In the genomic region with DNA sequence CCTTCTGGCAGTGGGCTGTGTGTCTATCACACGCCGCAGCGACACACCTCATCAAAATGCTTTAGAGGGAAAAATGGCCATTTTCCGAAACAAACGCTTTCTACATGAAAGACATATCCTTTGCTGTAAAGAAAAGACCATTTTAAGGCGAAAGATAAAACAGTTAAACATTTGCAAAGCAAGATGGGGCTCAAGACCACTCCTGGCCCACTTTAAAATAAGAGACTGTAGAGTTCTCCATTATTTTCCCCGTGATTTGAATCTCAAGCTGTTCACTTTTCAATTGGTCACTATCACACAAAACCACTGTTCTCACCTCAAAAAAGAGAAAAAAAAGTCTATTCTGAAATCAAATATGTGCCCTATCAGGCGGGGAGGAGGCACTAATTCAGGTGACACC, we compare ENCODE assay signal across 8 mouse cellular contexts. TPM values are rescaled to one million over a fixed set of nuclear protein-coding genes. Genes with fewer than 3 reads are reported as not detected.
DNase-seq lines count a peak whose midpoint lies in the region; ATAC-seq and TF ChIP-seq lines count a peak whose summit lies in the region.

No protein-coding gene starts in this region.

- H3K79me2 ChIP-seq in myocyte (ENCODE audit: control insufficient read depth, insufficient read depth), result peaks cover 36% of the 10 kb centered on the region

- no peaks in the 10 kb centered on the region for H3K27me3 ChIP-seq in kidney, postnatal 0 days (ENCODE audit: insufficient read depth, low read length)
- H3K27me3 ChIP-seq in embryonic facial prominence, embryonic 12.5 days, result no peaks in the 10 kb centered on the region
- H3K27me3 ChIP-seq in intestine, embryonic 14.5 days (replicated peaks; ENCODE audit: control insufficient read depth, insufficient read depth, low read length), result no peaks in the 10 kb centered on the region
- H3K27me3 ChIP-seq in myocyte (ENCODE audit: control insufficient read depth, insufficient read depth, insufficient read length), result no peaks in the 10 kb centered on the region

- ATAC-seq in kidney, postnatal 0 days (replicated peaks; ENCODE audit: low FRiP score, low read depth), result no peak; the same call in 1 of the 2 replicates
- ATAC-seq in embryonic facial prominence, embryonic 12.5 days (ENCODE audit: insufficient number of reproducible peaks, insufficient read depth, low FRiP score, low TSS enrichment), result no peak
- ATAC-seq in intestine, embryonic 14.5 days (replicated peaks; ENCODE audit: low FRiP score, low TSS enrichment, low read depth), result no peak

- no peak for DNase-seq in kidney, postnatal 0 days (ENCODE audit: low spot score)
- DNase-seq in kidney, adult 11 months, result no peak
- DNase-seq in intestine, embryonic 14.5 days (ENCODE audit: low spot score), result no peak
- no peak for DNase-seq in natural killer cell, adult 2 months (ENCODE audit: low spot score in 2 of 2)
- DNase-seq in gastrocnemius, postnatal 14 days, result no peak
- no peak for DNase-seq in layer of hippocampus, adult 9-10 months (ENCODE audit: low spot score)

- WGBS in kidney, postnatal 0 days, result 11% methylated on average over 8 of the region's 8 CpGs
- 11% methylated on average over 8 of the region's 8 CpGs for WGBS in embryonic facial prominence, embryonic 12.5 days
- 11% methylated on average over 8 of the region's 8 CpGs for WGBS in intestine, embryonic 14.5 days

- H3K36me3 ChIP-seq in kidney, postnatal 0 days (ENCODE audit: insufficient read depth, low read length), result 0 out of 2 replicates have a peak, but pooled peaks cover 3% of the 10 kb centered on the region
- peaks cover 6% of the 10 kb centered on the region; the same call in 1 of the 2 replicates for H3K36me3 ChIP-seq in embryonic facial prominence, embryonic 12.5 days
- peaks cover 14% of the 10 kb centered on the region for H3K36me3 ChIP-seq in intestine, embryonic 14.5 days (ENCODE audit: control insufficient read depth, insufficient read depth, low read length)
- peaks cover 16% of the 10 kb centered on the region for H3K36me3 ChIP-seq in myocyte (ENCODE audit: control insufficient read depth, insufficient read depth)

- H3K4me3 ChIP-seq in kidney, postnatal 0 days (replicated peaks; ENCODE audit: low read depth, low read length), result peak overlapping the region; percentile 98
- peak overlapping the region; percentile 96 for H3K4me3 ChIP-seq in embryonic facial prominence, embryonic 12.5 days
- peak overlapping the region; percentile 95 for H3K4me3 ChIP-seq in intestine, embryonic 14.5 days (ENCODE audit: low read depth, low read length)
- peak overlapping the region; percentile 53 for H3K4me3 ChIP-seq in myocyte

- H3ac ChIP-seq in myocyte (ENCODE audit: control insufficient read depth, insufficient read length), result peak overlapping the region; percentile 83

- intact Hi-C loops in gastrocnemius, postnatal 14 days (cut with DNase I; ENCODE audit: low total_unique reads), result no loop called here

- H3K27ac ChIP-seq in kidney, postnatal 0 days, result 0 out of 2 replicates have a peak overlapping the region, but pooled peaks have one; percentile 47
- H3K27ac ChIP-seq in embryonic facial prominence, embryonic 12.5 days, result no peak overlapping the region
- H3K27ac ChIP-seq in intestine, embryonic 14.5 days (ENCODE audit: low read depth), result no peak overlapping the region

- TF ChIP-seq CTCF in kidney, postnatal 0 days (IDR thresholded peaks at IDR 0.05; ENCODE audit: low read depth), result no peak

- H3K4me2 ChIP-seq in kidney, postnatal 0 days (ENCODE audit: low read length), result peak overlapping the region; percentile 52
- peak overlapping the region; percentile 71 for H3K4me2 ChIP-seq in embryonic facial prominence, embryonic 12.5 days (replicated peaks)
- peak overlapping the region; percentile 45 for H3K4me2 ChIP-seq in intestine, embryonic 14.5 days (ENCODE audit: low read length)
- peak overlapping the region; percentile 66 for H3K4me2 ChIP-seq in myocyte (ENCODE audit: low read depth)

- 0 out of 2 replicates have a peak, but pooled peaks cover 6% of the 10 kb centered on the region for H3K4me1 ChIP-seq in kidney, postnatal 0 days (replicated peaks; ENCODE audit: insufficient read depth, low read length)
- peaks cover 9% of the 10 kb centered on the region for H3K4me1 ChIP-seq in embryonic facial prominence, embryonic 12.5 days
- H3K4me1 ChIP-seq in intestine, embryonic 14.5 days (replicated peaks; ENCODE audit: control insufficient read depth, insufficient read depth, low read length), result peaks cover 12% of the 10 kb centered on the region

- no peak overlapping the region for H3K9ac ChIP-seq in kidney, postnatal 0 days (ENCODE audit: low read depth, low read length)
- peak overlapping the region; percentile 85 for H3K9ac ChIP-seq in embryonic facial prominence, embryonic 12.5 days
- peak overlapping the region; percentile 40; the same call in 1 of the 2 replicates for H3K9ac ChIP-seq in intestine, embryonic 14.5 days (ENCODE audit: low read length)

- H3K9me3 ChIP-seq in kidney, postnatal 0 days (replicated peaks; ENCODE audit: low read length), result no peaks in the 10 kb centered on the region
- H3K9me3 ChIP-seq in embryonic facial prominence, embryonic 12.5 days, result no peaks in the 10 kb centered on the region
- H3K9me3 ChIP-seq in intestine, embryonic 14.5 days (ENCODE audit: control insufficient read depth, low read length), result no peaks in the 10 kb centered on the region

- no peak for TF ChIP-seq POLR2A in myocyte (IDR thresholded peaks at IDR 0.05; ENCODE audit: insufficient read length, low read depth)

TF ChIP-seq in myocyte, 11 proteins besides CTCF, POLR2A, EP300 and RAD21:
- TF ChIP-seq MAX (IDR thresholded peaks at IDR 0.05; ENCODE audit: low read depth) (no peak), TCF3 (IDR thresholded peaks at IDR 0.05; ENCODE audit: insufficient read length, low read depth) (no peak), CEBPB (IDR thresholded peaks at IDR 0.05; ENCODE audit: insufficient read depth, poor library complexity, severe bottlenecking) (no peak), USF1 (IDR thresholded peaks at IDR 0.05; ENCODE audit: low read depth) (no peak), MYOD1 (IDR thresholded peaks at IDR 0.05; ENCODE audit: control insufficient read depth in 1 of 3, insufficient read length in 2 of 3, low read depth in 2 of 3) (no peak), MYOG (IDR thresholded peaks at IDR 0.05; ENCODE audit: control insufficient read depth in 1 of 3, insufficient read depth in 1 of 3, insufficient read length in 2 of 3, low read depth in 2 of 3) (no peak), E2F4 (IDR thresholded peaks at IDR 0.05; ENCODE audit: insufficient read depth) (no peak), POLR2AphosphoS2 (IDR thresholded peaks at IDR 0.05; ENCODE audit: insufficient read length, low read depth) (no peak), REST (IDR thresholded peaks at IDR 0.05; ENCODE audit: insufficient read depth, insufficient read length) (no peak)

RNA-seq across cellular contexts. Expression of a gene that starts 0.4 kb away (rescaled TPM):
- polyA plus RNA-seq in kidney, postnatal 0 days (2015; fragmentation: Nextera tagmentation; extraction: Ambion mirVana), result 104 and 109 TPM in 2 replicates
- polyA plus RNA-seq in embryonic facial prominence, embryonic 12.5 days (2016; fragmentation: Nextera tagmentation; extraction: Ambion mirVana), result 67.7 and 68.0 TPM in 2 replicates
- polyA plus RNA-seq in intestine, embryonic 14.5 days (2014; fragmentation: Nextera tagmentation; extraction: Ambion mirVana), result 97.9 and 101 TPM in 2 replicates
- 28.6 TPM for polyA plus RNA-seq in myocyte (2012; fragmentation: generic; extraction: Trizol)
- total RNA-seq in gastrocnemius, postnatal 14 days (2021), result 10 to 100 TPM; 15.9 to 17.0 TPM

RNA-seq across cellular contexts. Expression of a gene that starts 38.9 kb away (rescaled TPM):
- polyA plus RNA-seq in kidney, postnatal 0 days (2015; fragmentation: Nextera tagmentation; extraction: Ambion mirVana), result 24.3 and 25.0 TPM in 2 replicates
- 2.5 and 3.2 TPM in 2 replicates for polyA plus RNA-seq in embryonic facial prominence, embryonic 12.5 days (2016; fragmentation: Nextera tagmentation; extraction: Ambion mirVana)
- polyA plus RNA-seq in intestine, embryonic 14.5 days (2014; fragmentation: Nextera tagmentation; extraction: Ambion mirVana), result 2.5 and 3.1 TPM in 2 replicates
- polyA plus RNA-seq in myocyte (2012; fragmentation: generic; extraction: Trizol), result 0.37 TPM
- total RNA-seq in gastrocnemius, postnatal 14 days (2021), result 10 to 100 TPM; 26.8 to 30.0 TPM

RNA-seq across cellular contexts. Expression of a gene that starts 46.6 kb away (rescaled TPM):
- polyA plus RNA-seq in kidney, postnatal 0 days (2015; fragmentation: Nextera tagmentation; extraction: Ambion mirVana), result 14.3 and 14.9 TPM in 2 replicates
- polyA plus RNA-seq in embryonic facial prominence, embryonic 12.5 days (2016; fragmentation: Nextera tagmentation; extraction: Ambion mirVana), result 3.8 and 4.5 TPM in 2 replicates
- polyA plus RNA-seq in intestine, embryonic 14.5 days (2014; fragmentation: Nextera tagmentation; extraction: Ambion mirVana), result 8.9 and 9.2 TPM in 2 replicates
- 7.0 TPM for polyA plus RNA-seq in myocyte (2012; fragmentation: generic; extraction: Trizol)
- 1 to 10 TPM; 2.9 to 3.7 TPM for total RNA-seq in gastrocnemius, postnatal 14 days (2021)

RNA-seq across cellular contexts. Expression of a gene that starts 46.7 kb away (rescaled TPM):
- polyA plus RNA-seq in kidney, postnatal 0 days (2015; fragmentation: Nextera tagmentation; extraction: Ambion mirVana), result 7.0 and 7.7 TPM in 2 replicates
- 12.0 and 12.7 TPM in 2 replicates for polyA plus RNA-seq in embryonic facial prominence, embryonic 12.5 days (2016; fragmentation: Nextera tagmentation; extraction: Ambion mirVana)
- polyA plus RNA-seq in intestine, embryonic 14.5 days (2014; fragmentation: Nextera tagmentation; extraction: Ambion mirVana), result 10.1 and 11.2 TPM in 2 replicates
- 4.0 TPM for polyA plus RNA-seq in myocyte (2012; fragmentation: generic; extraction: Trizol)
- 1 to 10 TPM; 1.7 to 2.1 TPM for total RNA-seq in gastrocnemius, postnatal 14 days (2021)
